32 mouse cellular contexts compared by ENCODE assay signal in genomic region chr16:84716724-84717617, GRCm38 (mm10).
"Had no signal": no experiment of that assay in that cellular context is flagged by ENCODE, and none has a peak within 500 bp of the region (broad histone marks: within the 10 kb centered on the region; RNA-seq: fewer than 3 reads in every experiment).

No protein-coding gene starts in this region.

- DNase-seq: heart, postnatal 10 days; heart, postnatal 14 days; heart, postnatal 36 days; heart, postnatal 4 days; kidney, adult 11 months; kidney, adult 18-20 months; kidney, adult 2 months; kidney, adult 8-10 months; kidney, adult 9 months; kidney, postnatal 10 days; kidney, postnatal 14 days; kidney, postnatal 25 days; kidney, postnatal 36 days; kidney, postnatal 4 days; layer of hippocampus, adult 9-11 months; layer of hippocampus, postnatal 36 days had no signal

- H3K27me3 ChIP-seq: heart, embryonic 12.5 days; heart, embryonic 13.5 days; heart, embryonic 15.5 days; hindbrain, embryonic 12.5 days; hindbrain, embryonic 13.5 days; hindbrain, embryonic 15.5 days; intestine, embryonic 15.5 days; kidney, embryonic 15.5 days had no signal

- H3K27ac ChIP-seq: heart, embryonic 10.5 days; heart, embryonic 13.5 days; heart, embryonic 15.5 days; hindbrain, embryonic 10.5 days; hindbrain, embryonic 12.5 days; hindbrain, embryonic 13.5 days; hindbrain, embryonic 14.5 days; hindbrain, embryonic 15.5 days; hindbrain, postnatal 0 days; intestine, embryonic 15.5 days; kidney, embryonic 15.5 days; kidney, postnatal 0 days; layer of hippocampus, adult 2 months; left cerebral cortex, adult 2 months had no signal

- H3K4me2 ChIP-seq: heart, embryonic 11.5 days; heart, embryonic 12.5 days; heart, embryonic 13.5 days; heart, embryonic 15.5 days; hindbrain, embryonic 12.5 days; hindbrain, embryonic 13.5 days; hindbrain, embryonic 14.5 days; hindbrain, embryonic 15.5 days; intestine, embryonic 15.5 days; kidney, embryonic 15.5 days had no signal

- H3K4me1 ChIP-seq: heart, embryonic 10.5 days; heart, embryonic 12.5 days; heart, embryonic 13.5 days; heart, embryonic 15.5 days; hindbrain, embryonic 10.5 days; hindbrain, embryonic 12.5 days; hindbrain, embryonic 13.5 days; hindbrain, embryonic 15.5 days; intestine, embryonic 15.5 days; kidney, embryonic 15.5 days had no signal

- H3K9ac ChIP-seq: heart, embryonic 12.5 days; heart, embryonic 13.5 days; heart, embryonic 15.5 days; hindbrain, embryonic 12.5 days; hindbrain, embryonic 13.5 days; hindbrain, embryonic 14.5 days; hindbrain, embryonic 15.5 days; intestine, embryonic 15.5 days; kidney, embryonic 15.5 days had no signal

- H3K9me3 ChIP-seq: heart, embryonic 10.5 days; heart, embryonic 12.5 days; heart, embryonic 13.5 days; heart, embryonic 15.5 days; hindbrain, embryonic 10.5 days; hindbrain, embryonic 12.5 days; hindbrain, embryonic 13.5 days; hindbrain, embryonic 15.5 days; intestine, embryonic 15.5 days; kidney, embryonic 15.5 days had no signal

- H3K4me3 ChIP-seq: heart, embryonic 10.5 days; heart, embryonic 12.5 days; heart, embryonic 13.5 days; heart, embryonic 15.5 days; hindbrain, embryonic 10.5 days; hindbrain, embryonic 12.5 days; hindbrain, embryonic 13.5 days; hindbrain, embryonic 15.5 days; intestine, embryonic 15.5 days; kidney, embryonic 15.5 days; layer of hippocampus, adult 2 months; left cerebral cortex, adult 2 months had no signal
